Mouse (Mus musculus) gastrocnemius, postnatal 10 days (tissue): ENCODE results near the gene Aqp5. TPM values are rescaled to one million over a fixed set of nuclear protein-coding genes. Genes with fewer than 3 reads are reported as not detected.

Source experiments
- DNase-seq: peaks from one replicate; pipeline ENCODE4 v3.0.0; 2021; ENCODE audit warnings: mixed read lengths
- total RNA-seq, 2 experiments: library from RNA; stranded (reverse); gene quantifications; 2 replicates each; pipeline ENCODE4 v1.2.3; 2021

Gene Aqp5
- total RNA-seq, 2 experiments from 2014 or later: 0.49 TPM; not detected in 1

GRCm38 (mm10) chr15:99638124-99638485 is 47.5 kb downstream of the Aqp5 start:
- no peak for DNase-seq

- no peak for DNase-seq
Observed at GRCm38 (mm10) chr15:99642622-99643021, 52.0 kb downstream of the Aqp5 start.

GRCm38 (mm10) chr15:99643832-99644231 is 53.2 kb downstream of the Aqp5 start:
- DNase-seq: no peak

Other genes with a start within 250 kb of the Aqp5 start
- 10 to 100 TPM; 17.6 to 26.2 TPM for gene Fmnl3, start 220.3 kb upstream of the Aqp5 start, total RNA-seq
- 100 to 1,000 TPM; 189 to 194 TPM for gene Tmbim6, start 197.9 kb upstream of the Aqp5 start, total RNA-seq
- 10 to 100 TPM; 12.3 to 21.0 TPM for gene Nckap5l, start 133.0 kb upstream of the Aqp5 start, total RNA-seq
- 1 to 10 TPM; 5.3 TPM for gene Bcdin3d, start 116.1 kb upstream of the Aqp5 start, total RNA-seq
- gene Faim2, start 62.6 kb upstream of the Aqp5 start, total RNA-seq: under 1 TPM; 0.43 to 0.59 TPM
- not detected for gene Aqp2, start 11.7 kb upstream of the Aqp5 start, total RNA-seq
- gene Aqp6, start 10.6 kb downstream of the Aqp5 start, total RNA-seq: not detected
- 10 to 100 TPM; 18.3 to 23.9 TPM for gene Racgap1, start 60.9 kb downstream of the Aqp5 start, total RNA-seq
- 1 to 10 TPM; 1.1 to 2.1 TPM for gene Asic1, start 79.6 kb downstream of the Aqp5 start, total RNA-seq
- 10 to 100 TPM; 15.4 to 15.9 TPM for gene Smarcd1, start 111.3 kb downstream of the Aqp5 start, total RNA-seq
- 1 to 10 TPM in 1 of 2 experiments, not detected in 1; 2.4 TPM for gene Gm17349, start 114.7 kb downstream of the Aqp5 start, total RNA-seq
- gene Gpd1, start 126.7 kb downstream of the Aqp5 start, total RNA-seq: 100 to 1,000 TPM; 358 to 467 TPM
- 100 to 1,000 TPM; 162 to 182 TPM for gene Cox14, start 134.8 kb downstream of the Aqp5 start, total RNA-seq
- gene Cers5, start 182.1 kb downstream of the Aqp5 start, total RNA-seq: 10 to 100 TPM; 16.0 to 17.5 TPM